Mouse (Mus musculus) B cell, adult 2 months (primary cell): ENCODE results near the gene Celsr1.

Source experiments
- DNase-seq, 2 experiments: peaks; one replicate each; pipeline ENCODE4 v3.0.0; 2022

Celsr1 gene

GRCm38 (mm10) chr15:86034021-86034523 is 495 bp upstream of the Celsr1 start:
- peak in 1 of 2 experiments; percentile 27 for DNase-seq

- DNase-seq = peak; percentile 42 to 44
Measured at GRCm38 (mm10) chr15:86032811-86033190, 776 bp downstream of the Celsr1 start.

- no peak for DNase-seq
Measured at GRCm38 (mm10) chr15:86029981-86030380, 3.6 kb downstream of the Celsr1 start.

- no peak for DNase-seq
Measured at GRCm38 (mm10) chr15:86027871-86028270, 5.7 kb downstream of the Celsr1 start.

GRCm38 (mm10) chr15:86021971-86022370 is 11.6 kb downstream of the Celsr1 start:
- no peak for DNase-seq

GRCm38 (mm10) chr15:86021301-86021700 is 12.3 kb downstream of the Celsr1 start:
- DNase-seq = no peak

GRCm38 (mm10) chr15:86020008-86020407 is 13.6 kb downstream of the Celsr1 start:
- DNase-seq = no peak

GRCm38 (mm10) chr15:86018753-86019512 is 14.6 kb downstream of the Celsr1 start:
- peak in 1 of 2 experiments; percentile 26 for DNase-seq

GRCm38 (mm10) chr15:86017336-86017735 is 16.2 kb downstream of the Celsr1 start:
- no peak for DNase-seq

GRCm38 (mm10) chr15:86015860-86016541 is 17.6 kb downstream of the Celsr1 start:
- DNase-seq = no peak

- DNase-seq = no peak
Measured at GRCm38 (mm10) chr15:86015026-86015425, 18.6 kb downstream of the Celsr1 start.

- no peak for DNase-seq
Measured at GRCm38 (mm10) chr15:86013656-86014055, 19.9 kb downstream of the Celsr1 start.

- DNase-seq = no peak
Measured at GRCm38 (mm10) chr15:86013130-86013529, 20.4 kb downstream of the Celsr1 start.

GRCm38 (mm10) chr15:86007690-86008121 is 25.9 kb downstream of the Celsr1 start:
- peak; percentile 53 to 54 for DNase-seq

- DNase-seq = no peak
Measured at GRCm38 (mm10) chr15:86005691-86006525, 27.7 kb downstream of the Celsr1 start.

GRCm38 (mm10) chr15:86004048-86004447 is 29.5 kb downstream of the Celsr1 start:
- no peak for DNase-seq

GRCm38 (mm10) chr15:86000706-86001292 is 32.8 kb downstream of the Celsr1 start:
- DNase-seq = no peak

- no peak for DNase-seq
Measured at GRCm38 (mm10) chr15:85998525-85999230, 34.9 kb downstream of the Celsr1 start.

- peak; percentile 37 to 39 for DNase-seq
Measured at GRCm38 (mm10) chr15:85996031-85996765, 37.4 kb downstream of the Celsr1 start.

- DNase-seq = no peak
Measured at GRCm38 (mm10) chr15:85994906-85995608, 38.5 kb downstream of the Celsr1 start.
